Mouse (Mus musculus) fat pad, adult 2 months (tissue): Measurements from ENCODE around the gene Fkbp10.

Experiments
- DNase-seq: peaks from one replicate; pipeline ENCODE4 v3.0.0-alpha.2; 2011; ENCODE audit warnings: low read depth, low spot score; ENCODE audit errors: extremely low read depth

Gene Fkbp10

DNA sequence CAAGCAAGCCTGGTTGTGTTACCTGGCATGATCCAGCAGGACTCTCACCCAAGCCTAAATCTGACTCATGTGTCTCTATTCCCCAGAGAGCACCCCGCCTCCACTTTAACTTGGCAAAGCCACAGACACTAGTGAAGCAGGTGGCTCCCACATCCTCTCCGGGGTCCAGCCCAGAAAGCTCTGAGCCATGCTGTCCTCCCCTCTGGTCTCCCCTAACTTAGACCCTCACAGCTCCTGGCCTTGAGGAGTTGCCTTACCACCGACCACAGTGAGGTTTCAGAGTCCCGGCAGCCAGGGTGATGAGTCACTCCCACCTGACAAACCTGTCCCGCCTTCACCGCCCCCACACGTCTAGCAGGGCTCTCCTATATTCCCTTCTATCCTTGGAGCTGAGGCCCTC is 21.8 kb upstream of the Fkbp10 start:
- DNase-seq = no peak

DNA sequence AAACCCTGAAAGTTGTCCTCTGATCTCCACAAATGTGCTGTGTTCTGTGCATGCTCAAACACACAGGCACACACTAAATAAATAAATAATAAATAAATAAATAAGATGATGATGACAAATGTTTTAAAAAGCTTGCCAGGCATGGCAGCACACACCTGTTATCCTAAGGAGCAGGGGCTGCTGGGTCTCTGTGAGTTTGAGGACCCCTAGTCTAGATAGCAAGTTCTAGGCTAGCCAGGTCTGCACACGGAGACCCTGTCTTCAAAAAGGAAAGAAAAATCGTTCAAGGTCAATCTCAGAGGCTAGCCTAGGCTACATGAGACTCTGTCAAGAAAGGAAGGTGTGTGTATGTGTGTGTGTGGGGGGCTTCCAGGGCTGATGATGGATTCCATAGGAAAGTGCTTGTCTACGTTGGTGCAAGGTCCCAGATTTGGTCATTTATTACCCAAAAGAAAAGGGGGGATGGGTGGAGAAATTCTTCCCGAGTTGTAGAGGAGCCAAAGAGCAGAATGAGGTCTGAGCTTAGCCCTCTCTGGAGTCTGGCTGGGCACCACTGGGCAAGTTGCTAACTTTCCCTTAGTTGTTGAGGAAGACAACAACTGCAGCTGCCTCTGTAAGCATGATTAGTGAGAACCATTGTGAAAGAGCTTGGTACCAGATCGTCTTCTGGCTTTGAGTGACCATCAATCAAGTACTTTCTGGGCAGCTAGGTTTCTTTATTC is 21.0 kb upstream of the Fkbp10 start:
- DNase-seq = no peak

DNA sequence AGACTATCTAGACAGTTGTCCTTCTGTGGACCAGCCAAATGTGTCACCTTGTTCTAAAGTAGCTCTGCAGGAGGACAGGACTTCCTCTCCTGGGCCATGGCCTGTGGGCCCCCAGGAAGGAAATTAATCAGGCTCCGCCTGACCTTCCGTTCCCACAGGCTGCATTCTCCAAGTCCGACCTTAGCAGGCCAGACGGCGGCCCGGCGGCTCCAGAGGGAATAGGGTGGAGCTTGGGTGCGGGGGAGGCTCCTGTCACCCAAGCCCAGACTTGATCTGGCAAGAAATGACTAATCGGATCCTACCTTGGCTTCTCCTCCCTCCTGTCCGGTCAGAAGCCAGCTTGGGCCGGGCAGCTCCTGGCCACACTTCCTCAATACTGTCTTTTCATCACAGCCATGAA is 20.3 kb upstream of the Fkbp10 start:
- DNase-seq = peak; percentile 88

DNA sequence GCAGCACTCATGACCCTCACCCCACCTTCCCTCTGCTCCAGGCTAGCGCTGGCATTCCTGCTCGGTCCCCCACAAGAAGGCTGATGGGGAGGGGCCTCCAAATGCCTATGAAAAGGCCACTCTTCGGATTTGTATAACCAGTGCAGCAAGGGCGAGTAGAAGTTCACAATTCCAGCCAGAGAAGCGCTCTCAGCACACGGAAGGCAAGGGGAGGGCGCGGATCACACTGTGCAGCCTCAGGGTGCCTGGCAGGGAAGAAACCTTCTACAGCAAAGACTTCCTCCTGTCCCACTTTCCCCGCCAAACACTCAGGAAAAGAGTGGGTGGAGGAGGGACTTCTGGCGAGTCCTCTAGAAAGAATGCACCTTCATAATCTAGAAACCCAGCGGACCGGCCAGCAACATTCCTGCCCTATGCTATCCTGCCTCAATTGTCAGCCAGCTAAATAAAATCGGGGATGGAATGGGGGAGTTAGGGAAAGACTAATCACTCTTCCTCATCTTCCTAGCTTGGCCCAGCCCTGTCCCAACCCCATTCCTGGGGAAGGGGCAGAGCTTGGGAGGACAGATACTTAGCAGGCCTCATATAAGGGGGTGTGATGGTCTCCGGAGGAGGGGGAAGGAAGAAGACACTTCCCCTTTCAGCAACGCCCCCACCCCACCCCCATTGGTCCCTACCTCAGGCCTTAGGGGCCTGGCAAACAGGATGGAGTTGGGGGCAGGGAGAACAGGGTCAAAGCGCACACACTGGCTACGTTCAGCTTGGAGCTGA is 19.5 kb upstream of the Fkbp10 start:
- DNase-seq = no peak

DNA sequence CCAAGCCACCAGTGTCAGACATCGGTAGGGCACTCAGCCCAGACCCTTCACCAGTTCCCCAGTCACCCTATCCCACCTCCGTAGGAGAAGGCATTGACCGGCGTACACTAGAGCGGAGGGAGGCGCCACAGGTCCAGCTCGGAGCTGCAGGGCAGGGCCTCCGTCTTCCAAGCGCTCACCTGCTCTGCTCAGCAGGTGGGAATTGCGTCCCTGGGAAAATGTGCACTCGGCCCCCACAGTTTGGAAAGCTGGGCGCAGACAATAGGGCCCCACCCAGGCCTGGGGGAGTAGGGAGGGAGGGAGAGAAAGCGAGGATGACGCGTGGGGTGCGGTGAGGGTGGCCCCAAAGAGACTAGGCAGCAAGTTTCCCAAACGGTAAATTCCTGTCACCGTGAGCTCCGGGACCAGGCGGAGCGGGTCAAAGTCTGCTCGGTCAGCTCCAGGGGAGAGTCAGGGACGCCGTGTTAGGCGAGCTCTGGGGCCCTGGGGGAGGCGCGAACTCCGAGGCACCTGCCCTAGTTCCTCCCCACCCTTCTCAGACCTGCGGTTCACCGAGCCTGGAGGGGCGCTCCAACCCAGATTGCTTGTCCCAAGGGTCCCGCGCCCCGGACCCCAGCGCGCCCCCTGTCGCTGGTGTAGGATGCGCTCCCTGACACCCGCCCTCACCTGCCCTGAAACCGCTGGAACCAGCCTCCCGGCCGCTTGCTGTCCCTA is 18.5 kb upstream of the Fkbp10 start:
- DNase-seq = no peak

DNA sequence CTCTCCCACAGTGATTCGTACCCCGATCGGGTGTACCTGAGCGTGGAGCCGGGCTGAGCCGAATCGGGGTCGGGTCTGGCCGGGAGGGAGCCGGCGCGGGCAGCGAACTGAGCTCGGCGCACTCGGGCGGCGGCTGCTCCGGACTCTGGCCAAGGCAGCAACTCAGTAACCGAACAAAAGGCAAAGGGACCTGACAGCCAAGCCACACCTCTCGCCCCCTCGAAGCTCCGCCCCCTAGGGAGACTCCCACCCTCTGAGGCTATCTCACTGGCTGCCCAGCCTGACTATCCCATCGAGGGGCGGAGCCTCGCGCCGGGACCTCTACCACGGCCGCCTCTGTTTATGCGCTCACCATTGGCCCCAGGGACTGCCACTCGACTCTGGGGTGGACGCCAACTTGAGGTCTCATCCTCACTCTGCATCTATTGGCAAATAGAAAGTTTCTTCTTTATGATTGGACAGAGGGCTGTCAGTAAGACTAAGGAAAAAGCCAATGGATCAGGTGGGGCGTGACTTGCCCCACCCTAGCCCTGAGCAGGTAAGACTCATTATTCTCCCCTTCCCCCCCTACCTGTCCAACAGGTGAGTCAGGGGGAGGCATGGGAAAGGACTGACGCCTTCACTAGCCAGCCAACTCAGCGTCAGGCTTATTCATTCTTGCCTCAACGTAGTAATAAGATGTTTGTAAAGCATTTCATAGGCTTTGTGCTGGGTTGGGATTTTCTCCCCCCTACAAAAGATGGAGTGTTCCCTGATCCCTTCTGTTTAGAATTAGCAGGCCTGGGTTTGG is 17.7 kb upstream of the Fkbp10 start, which contains the start of gene Jup:
Gene Jup, minus strand, starts transcription at position 164 of the 790 bp plus-strand sequence.
- DNase-seq = peak; percentile 96

DNA sequence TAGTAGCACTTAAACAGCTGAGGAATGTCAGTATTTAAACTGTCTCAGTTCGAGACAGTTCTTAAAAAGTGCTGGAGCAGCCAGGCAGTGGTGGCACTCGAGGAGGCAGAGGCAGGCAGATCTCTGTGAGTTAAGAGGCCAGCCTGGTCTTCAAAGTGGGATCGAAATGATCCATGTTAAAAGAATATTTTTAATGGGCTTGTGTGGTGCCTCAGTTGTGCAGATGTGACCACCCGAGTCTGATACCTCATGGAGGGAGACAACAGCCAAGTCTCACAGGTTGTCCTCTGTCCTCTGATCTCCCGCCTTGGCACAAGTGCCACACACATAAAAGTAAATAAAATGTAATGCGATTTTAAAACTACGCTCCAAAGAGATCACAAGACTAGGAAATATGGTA is 17.0 kb upstream of the Fkbp10 start:
- no peak for DNase-seq

DNA sequence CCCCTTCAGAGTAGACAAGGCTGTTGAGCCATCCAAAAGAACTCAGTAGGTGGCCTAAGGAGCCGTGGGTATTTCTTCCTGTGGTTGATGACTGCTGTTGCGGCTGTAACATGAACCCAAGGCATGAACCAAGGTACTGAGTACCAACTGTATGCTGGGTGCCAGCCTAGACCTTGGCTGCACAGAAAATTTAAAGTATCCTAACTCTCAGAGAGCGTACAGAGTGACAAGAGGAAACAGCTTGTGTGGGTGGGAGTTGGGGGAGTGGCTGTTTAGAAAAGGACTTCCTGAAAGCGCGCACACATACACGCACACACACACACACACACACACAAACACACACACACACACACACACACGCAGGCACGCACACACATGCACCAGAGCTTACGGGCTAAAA is 16.2 kb upstream of the Fkbp10 start:
- DNase-seq = no peak

DNA sequence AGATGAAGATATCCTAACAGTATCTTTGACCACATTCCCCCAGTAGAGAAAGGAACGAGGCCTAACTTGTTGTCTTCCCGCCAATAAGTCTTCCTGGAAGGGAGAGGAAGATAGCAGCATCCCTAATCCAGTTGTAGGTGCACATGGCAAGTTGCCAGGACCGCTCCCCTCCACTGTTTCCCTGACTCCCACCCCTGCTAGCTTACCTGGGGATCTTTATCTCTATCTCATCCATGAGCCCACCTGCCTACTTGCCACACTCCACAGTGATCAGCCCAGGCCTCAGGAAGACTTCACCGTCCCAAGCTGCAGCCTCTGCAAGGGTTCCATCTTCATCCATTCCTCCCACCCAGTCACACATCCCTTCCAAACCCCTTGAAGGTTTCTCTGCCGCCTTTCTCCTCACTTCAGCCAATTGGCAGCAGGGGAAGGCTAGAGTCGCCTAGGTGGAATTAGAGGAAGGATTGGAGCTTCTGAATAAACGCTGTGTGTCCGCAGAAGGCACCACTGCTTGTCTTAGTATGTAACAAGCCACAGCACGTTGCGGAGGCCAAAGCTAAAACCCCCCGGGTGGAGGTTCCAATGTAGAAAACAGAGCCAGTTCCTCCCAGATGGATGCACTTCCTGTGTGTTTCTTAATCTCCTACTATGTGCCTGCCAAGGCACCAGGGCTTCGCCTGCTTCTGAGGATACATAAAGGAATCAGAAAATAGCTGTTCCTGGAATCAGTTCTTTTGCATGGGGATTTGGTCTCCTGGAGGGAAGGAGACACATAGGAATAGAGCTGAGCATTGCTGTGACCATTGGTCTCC is 15.6 kb upstream of the Fkbp10 start:
- no peak for DNase-seq

DNA sequence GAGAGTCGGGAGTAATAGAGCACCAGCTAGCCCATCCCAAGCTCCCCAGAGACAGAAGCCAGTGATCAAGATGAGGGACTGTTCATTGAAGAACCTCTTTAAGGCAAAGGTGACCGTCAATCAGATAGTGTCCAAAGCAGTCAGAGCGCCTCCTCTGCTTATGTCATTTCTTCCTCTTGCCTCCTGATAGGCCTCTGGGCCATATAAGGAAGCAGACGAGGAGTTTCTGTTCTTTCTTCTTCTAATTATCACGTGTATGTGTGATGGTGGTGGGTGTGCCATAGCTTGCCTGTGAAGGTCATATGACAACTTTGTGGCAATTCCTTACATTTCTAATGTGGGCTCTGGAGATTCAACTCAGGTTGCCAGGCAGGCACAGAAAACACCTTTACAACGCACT is 14.7 kb upstream of the Fkbp10 start:
- no peak for DNase-seq

DNA sequence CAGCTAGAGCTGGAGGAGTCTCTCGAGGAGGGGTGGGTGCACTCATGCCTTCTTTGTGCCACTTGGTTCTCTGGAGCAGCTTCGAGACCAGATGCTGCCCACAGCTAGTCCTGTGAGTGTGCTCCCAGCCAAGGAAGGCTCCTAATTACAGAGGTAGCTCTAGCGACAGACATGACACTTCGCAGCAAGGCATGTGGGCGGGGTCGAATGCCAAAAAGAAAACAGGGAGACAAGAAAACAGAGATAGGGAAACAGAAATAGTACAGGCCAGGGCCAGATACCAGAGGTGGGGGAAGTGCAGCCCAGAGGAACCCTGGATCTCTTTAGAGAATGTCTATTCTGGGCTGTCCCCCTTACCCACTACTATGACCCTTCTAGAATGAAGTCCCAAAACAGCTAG is 13.3 kb upstream of the Fkbp10 start:
- DNase-seq = no peak

DNA sequence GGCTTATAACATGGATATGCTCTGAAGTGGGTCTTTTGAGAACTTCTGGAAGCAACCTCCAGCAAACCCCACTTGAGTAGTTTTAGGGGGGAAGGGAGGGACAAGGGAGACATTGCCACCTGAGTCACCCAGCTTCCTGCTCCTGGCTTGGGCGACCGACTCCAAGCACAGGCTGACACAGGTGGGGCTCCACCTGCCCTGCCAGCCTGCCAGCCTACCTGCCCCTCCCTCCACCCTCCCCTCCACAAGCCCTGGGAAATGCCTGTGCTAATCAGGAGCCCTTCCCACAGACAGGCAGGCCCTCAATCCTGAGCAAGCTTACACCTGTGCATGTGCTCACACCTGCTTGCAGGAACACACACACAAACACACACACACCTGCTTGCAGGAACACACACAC is 12.8 kb upstream of the Fkbp10 start:
- no peak for DNase-seq

DNA sequence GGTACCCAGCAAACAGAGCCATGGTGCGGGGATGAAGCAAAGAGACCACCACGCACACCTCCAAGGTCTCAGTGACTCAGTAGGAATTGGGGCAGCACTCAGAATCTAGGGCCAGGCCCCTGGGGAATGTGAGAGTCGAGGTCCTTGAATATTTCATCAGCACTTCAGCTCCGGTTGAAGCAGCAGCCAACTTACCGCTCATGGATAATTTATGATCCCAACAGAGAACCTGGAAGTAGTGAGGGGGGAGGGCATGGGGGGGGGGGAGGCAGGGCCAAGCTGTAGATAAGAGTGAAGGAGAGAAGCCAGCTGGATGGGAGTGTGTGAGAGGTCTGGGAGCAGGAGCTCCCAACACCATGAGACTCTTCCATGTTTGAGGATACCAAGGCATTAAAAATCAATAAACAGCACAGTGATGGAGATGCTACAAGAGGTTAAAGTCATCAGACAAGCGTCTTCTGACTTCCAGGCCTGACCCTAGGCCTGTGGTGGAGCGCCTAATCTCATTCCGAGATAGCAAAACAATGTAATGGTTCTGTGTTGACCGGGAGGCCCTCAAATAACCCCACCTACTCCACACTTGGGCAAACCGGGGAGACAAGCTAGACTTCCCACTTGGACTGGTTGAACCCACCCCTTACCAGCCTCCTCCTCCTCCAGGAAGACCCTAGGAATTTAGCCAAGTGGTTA is 11.9 kb upstream of the Fkbp10 start:
- no peak for DNase-seq

DNA sequence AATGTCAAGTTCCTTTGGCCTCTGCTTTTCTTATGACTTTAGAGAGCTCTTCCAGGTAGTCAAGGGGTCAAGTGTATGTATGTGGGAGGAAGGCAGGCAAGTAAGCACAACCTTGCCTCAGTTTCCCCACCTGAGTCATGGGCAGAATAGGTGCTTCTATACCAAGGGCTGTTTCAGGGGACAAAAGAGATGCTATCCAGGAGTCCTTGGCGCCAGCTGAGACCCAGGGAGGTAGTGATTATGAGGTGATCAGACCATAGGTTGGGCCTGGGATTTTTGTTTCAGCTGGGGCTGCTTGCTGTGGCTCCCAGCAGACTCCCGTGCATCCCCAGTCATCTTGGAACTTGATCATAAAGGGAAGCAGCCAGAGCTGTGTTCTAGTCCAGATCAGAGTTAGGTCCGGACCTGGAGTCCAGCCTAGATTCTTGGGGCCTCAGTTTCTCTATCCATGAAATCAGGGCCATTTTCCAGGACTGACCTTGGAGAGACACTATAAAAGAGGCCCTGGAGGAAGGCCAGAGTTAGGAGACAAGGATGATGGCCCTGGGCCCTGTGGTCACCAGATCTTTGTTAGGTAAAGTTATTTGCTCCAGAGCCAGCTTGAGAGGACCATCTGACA is 10.9 kb upstream of the Fkbp10 start:
- no peak for DNase-seq

DNA sequence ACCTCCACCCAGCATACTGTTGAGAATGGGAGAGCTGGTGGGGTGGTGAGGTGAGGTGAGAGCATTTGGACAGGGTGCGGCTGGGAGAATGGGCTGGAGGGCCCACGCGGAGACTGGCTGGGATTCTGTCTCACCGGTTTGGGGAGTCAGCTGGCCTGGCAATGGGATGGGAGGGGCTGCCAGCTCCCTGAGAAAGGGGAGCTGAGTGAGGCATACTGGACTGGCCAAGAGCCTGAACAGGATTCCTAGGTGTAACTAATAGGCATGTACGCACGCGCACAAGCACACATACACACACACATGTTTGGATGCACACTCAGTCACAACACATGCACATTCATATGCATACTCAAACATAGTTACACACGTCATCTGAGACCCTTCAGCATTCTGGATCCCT is 9.2 kb upstream of the Fkbp10 start:
- DNase-seq = no peak

DNA sequence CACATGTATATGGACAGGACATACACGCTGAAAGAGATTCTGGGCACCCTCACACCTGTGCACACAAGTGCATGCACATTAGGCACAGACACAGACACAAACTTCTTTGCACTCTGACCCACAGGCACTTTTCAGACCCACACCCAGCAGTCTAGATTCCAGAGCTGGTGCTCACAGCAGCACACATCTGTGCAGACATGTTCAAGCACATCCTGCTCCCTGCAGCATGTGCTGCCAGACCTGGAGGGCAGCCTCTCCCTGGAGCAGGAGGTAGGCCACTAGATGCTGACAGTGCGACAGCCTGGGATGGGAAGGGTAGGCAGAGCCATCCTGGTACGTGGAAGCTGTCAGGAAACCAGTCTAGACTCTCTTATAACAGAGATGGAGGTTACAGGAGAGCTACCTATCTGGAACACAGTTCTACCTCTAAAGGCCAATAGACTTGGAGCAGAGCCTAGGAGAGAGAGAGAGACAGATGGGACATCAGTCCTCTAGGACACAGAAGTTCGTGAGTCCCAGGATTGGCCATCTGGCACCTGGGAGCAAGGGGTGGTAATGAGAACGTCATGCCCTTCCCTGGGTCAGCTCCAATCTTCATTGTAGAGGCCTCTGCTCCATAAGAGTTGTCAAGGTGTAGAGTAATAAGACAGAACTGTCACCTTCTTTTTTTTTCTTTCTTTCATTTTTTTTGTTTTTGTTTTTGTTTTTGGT is 8.3 kb upstream of the Fkbp10 start:
- DNase-seq = no peak

DNA sequence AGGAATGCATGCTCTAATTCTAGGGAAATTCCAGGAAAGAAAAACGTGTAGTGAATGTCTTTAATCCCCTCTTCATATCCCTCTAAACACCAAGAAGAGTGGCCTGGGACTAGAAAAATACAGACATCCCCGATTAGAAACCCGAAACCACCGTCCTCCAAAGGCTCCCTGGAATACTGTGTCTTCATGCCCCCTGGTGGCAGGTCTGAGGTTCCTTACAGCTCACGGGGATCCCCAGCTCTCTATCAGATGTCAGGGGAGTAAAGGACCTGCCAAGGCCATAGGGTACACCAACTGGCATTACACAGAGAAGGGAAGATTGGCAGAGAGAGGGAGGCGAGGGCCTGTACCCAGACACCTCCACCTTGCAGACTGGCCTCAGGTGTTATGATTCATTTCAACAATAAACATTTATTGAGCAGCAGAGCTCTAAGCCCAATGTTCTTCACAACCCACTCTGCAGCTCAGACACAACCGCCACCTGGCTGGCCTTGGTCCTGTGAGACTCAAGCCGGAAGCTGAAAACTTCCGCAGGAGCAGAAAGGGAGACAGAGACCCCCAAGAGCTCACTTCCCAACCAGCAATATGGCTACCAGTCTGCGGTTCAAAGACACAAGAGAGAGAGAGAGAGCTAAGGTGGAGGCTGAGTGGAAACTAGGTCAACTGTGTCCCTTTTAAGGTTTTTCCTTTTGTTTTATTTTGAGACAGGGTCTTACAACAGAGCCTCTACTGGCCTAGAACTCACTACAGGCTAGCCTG is 7.2 kb upstream of the Fkbp10 start:
- DNase-seq = no peak
